Mouse (Mus musculus): ENCODE measurements around the gene Gtf2h1. TPM values are rescaled to one million over a fixed set of nuclear protein-coding genes. Genes with fewer than 3 reads are reported as not detected.
"Not testable (repeated sequence)": the region's sequence is repeated elsewhere in the genome, so short reads cannot be mapped to it uniquely, and the experiment has no call there.

Gene Gtf2h1
- total RNA-seq, 2 experiments from 2014 or later = 22.6 to 22.7 TPM

DNA sequence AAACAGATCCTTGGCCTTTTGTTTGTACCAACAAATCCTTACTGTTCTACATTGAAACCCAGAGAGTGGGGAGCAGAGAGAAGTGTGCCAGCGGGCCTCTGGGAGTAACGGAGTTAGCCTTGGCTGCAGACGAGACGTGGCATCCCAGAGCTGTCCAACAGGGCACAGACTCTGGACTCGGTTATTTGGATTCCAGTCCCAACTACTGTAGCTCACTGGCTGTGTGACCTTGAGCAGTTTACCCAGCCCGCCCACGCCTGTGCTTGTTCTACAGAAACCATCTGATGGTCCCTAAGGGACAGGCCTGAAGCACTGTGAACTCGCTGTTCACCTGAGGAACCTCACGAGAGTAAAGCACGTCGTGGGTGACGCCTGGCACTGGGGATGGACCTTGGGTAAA, 34.0 kb downstream of the Gtf2h1 start:
- intact Hi-C loops (cut with DNase I) = no loop called here
- no peak for DNase-seq

DNA sequence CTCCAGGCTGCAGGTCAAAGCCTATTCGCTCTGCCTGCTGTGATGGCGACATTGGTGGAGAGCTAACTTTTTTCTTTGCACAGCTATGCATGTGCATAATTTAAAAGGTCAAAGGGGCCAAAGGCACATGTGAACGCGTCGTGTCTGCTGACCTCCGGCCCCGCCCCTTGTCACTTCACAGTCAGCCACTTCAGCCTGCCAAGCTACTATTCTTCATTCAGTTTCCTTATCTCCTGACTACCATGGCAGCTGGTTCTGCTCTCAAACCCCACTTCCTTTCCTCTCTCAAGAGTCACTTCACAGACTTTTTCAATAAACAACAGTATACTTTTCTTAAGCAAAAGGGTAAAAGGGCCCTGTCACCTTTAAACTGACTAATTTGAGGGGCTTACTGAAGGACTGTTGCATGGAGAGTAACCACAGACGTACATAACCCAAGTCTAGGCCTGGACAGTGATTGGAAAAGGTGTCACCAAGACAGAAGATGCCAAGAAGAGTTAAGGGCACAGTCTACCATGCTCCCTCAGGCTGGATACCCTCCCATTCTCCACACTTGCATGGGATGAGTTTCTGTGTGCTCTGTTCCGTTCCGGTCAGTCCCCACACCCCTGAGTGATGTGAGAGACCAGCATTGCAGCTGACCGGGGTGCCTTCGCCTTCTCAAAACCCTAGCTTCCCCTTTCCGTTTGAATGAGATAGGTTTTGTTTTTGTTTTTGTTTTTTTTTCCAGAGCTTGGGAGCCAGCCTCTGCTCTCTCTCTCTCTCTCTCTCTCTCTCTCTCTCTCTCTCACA, 35.1 kb downstream of the Gtf2h1 start:
- peak; percentile 40 to 53 for DNase-seq
- intact Hi-C loops (cut with DNase I) = no loop called here

DNA sequence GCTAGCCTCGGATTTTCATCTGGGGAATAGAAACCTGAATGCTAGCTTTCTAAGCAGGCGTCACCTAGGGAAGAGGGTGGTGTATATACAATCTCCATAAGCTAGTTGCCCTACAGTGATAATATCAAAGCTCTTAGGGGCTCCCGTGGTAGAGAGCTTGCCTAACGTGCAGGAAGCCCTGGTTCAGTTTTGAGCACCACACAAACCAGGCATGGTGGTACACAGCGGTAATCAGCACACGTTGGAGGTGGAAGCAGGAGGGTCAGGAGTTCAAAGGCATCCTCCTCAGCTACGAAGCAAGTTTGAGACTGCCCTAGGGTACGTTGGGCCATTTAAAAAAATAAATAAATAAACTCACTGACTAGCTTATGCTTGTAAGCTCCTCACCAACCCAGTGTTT, 35.8 kb downstream of the Gtf2h1 start:
- DNase-seq = no peak
- intact Hi-C loops (cut with DNase I) = no loop called here

DNA sequence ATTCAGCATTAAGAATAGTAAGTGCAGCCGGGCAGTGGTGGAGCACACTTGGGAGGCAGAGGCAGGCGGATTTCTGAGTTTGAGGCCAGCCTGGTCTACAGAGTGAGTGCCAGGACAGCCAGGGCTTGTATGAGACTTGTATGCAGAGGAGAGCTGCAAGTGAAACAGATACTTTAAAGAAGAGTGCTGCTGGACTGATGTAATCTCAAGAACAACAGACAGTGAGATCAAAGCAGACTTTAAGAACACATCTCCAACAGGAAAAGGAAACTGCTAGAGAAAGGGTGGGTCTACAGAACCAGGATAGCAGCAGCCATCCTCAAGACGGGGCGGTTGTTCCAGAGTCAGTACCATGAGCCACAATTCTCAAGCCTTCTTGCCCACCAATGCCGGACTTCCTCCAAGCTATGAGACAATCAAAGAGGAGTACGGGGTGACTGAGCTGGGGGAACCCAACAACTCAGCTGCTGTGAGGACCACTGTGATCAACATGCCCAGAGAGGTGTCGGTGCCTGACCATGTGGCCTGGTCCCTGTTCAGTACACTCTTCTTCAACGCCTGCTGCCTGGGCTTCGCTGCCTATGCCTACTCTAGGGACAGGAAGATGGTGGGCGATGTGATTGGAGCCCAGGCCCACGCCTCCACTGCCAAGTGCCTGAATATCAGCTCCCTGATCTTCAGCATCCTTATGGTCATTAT, 36.4 kb downstream of the Gtf2h1 start:
- intact Hi-C loops (cut with DNase I); DNase-seq: not testable (repeated sequence)

DNA sequence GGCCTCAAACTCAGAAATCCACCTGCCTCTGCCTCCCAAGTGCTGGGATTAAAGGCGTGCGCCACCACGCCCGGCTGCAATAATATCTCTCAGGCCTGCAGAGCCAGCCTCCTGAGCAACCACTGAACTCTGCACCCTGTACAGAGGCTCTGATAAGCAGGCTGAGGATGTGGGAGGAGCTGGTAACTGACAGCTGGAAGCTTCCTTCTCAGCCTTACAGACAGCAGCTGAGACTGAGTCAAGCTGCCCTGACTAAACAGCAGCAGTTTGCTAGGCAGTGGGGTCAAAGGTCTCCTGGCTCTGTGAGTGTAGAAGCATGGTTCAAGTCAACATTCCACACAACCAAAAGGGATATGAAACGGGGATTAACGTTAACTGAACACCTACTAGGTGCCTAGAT, 37.4 kb downstream of the Gtf2h1 start:
- intact Hi-C loops (cut with DNase I) = no loop called here
- peak; percentile 41 to 51 for DNase-seq

DNA sequence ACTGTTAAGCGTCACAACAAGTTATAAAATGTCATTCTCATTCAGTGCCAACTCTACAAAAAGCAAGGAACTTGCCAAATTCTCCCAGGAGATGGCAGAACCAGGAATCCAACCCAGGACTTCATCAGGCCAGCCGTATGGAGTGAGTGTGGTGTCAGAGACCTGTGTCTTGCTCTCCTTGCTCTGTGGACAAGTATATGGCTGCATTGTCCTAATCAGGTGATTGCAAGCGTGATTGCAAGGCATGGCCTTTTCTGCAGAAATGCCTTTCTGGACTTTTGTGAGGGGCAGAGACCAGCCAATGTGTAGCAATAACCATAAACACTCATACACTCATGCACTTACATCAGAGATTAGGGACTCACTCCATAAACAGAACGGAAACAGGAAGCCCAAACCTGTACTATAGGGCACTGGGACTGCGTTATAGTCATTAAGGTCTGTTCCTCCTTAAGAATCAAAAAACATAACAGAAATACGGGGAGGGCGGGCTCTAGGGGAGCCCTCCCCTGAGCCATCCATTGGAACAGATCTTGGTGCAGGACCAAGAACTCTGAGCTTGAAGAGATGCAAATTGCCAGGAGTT, 37.9 kb downstream of the Gtf2h1 start:
- intact Hi-C loops (cut with DNase I) = no loop called here
- no peak for DNase-seq

DNA sequence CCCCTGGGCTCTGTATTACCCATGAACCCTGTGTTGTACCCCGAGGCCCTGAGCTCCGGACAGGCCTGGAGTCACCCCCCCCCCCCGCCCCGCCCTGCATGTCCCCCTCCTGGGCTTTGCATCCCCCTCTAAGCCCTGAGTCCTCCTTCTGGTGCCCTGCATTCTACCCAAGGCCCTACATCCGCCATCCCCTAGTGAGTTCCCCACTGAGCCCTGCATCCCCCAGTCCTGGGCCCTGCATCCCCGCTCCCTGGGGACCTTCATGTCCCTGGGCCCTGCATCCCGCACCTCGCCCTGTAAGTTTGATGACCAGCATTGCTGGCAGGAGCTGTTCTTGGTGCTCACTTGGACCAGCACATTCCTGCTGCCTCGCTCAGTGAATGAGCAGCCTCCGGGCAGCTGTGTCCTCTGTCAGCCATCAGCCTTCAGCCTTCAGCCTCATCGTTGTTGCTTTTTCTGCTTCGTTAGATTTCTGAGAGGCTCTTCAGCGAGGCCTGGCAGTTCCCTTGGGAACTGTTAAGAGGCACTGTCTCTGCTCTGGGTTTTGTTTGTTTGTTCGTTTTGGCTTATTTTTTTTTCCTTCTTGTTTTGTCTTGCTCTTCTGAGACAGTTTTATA, 39.2 kb downstream of the Gtf2h1 start:
- DNase-seq = no peak
- intact Hi-C loops (cut with DNase I) = no loop called here

DNA sequence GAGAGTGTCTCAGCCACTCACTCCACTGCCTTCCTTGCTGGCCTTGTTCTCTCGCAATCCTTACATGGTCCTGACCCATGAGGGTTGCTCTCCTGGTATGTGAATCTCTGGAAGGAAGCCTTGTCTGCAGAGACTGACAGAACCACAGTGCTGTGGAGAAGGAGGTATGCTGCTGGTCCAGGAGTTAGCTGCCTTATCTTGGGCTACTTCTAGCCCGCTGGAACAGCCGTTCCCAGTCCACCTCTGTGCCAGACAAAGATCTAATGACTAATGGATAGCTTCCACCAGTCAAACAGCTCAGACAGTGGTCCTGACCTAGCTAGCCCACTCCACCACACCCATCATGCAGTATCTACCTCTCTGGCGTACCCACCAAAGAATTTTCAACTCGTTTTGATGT, 40.5 kb downstream of the Gtf2h1 start:
- intact Hi-C loops (cut with DNase I) = no loop called here

DNA sequence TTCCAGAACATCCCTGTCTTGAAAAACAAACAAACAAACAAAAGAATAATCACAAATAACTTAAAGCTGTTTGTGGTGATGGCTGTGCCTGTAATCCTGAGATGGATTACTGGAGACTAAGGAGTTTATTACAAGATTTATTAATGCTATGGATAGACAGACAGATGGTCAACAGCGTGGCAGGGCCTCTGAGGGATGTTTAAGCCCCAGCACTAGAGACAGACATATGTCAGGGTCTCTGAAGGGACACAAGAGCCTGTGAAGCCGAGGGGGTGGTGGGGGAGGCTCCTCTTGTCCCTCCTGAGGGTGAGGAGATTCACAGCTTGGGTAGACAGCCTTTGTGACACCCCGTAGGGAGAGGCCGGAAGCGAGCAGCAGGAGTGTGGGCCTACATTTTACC, 41.2 kb downstream of the Gtf2h1 start:
- DNase-seq = no peak
- intact Hi-C loops (cut with DNase I) = no loop called here

More for the DNA sequence above, 40.5 kb downstream of the Gtf2h1 start:
- no peak for DNase-seq

DNA sequence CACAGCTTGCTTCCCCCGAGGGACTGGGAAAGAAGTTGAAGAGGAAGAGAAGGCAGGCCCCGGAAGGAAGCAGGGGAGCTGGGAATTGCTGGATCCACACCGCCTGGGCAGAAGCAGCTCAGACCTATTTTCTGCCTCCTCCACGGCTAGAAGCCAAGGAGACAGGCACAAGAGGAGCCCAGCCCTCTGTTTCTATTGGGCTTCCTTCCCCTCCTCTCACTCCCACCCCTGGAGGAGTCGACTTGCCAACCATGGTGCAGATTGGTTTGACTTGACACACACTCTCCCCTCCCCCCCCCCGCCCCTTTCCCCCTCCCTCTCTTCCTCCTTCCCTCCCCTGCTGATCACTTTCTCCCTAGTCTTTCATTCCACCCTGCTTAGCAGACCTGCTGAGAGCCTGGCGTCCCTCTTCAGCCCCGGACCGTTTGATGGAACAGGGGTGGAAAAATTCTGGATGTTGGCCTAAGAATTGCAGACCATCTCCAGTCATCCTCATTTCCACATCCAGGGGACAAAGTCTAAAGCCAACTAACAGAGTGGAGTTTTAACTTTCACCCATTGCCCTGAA, 42.3 kb downstream of the Gtf2h1 start:
- peak; percentile 64 to 65 for DNase-seq
- intact Hi-C loops (cut with DNase I) = no loop called here

DNA sequence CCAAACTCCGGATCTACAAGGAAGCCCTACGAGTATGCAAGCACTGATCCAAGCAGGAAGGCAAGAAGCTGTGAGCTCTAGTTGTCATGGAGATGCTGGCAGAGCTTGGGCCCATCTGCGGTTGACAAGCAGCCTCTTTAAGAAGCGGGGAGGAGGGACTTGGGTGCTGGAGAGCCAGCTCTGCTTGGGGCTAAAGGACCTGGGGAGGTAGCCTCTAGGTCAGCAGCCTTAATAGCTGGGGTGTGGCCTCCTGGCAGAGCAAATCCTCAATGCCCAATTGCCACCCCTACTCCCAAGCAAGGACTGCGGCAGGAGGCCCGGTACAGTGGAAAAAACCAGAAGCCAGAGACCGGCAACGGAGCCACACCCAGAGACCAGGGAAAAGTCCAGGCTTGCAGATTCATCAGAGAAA, 43.0 kb downstream of the Gtf2h1 start:
- intact Hi-C loops (cut with DNase I) = no loop called here
- peak; percentile 80 to 81 for DNase-seq

DNA sequence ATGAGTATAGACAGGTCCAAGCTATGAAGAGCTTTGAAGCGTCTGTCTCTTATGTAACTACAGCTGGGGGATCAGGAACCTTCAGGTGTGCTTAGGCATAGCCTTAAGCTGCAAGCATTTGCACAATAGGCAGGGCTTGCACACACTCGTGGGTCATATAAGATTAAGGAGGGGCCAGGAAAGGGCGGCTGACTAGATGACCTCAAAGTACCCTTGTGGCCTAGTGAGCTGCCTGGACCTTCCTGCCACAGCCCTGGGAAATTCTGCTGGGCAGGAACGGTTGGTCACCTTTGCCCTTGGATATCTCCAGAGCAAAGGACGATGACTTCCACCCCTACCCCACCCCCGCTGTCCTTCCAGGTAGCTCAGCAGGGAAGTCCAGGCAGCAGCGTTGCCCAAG, 43.5 kb downstream of the Gtf2h1 start:
- intact Hi-C loops (cut with DNase I) = no loop called here
- DNase-seq = peak; percentile 24 to 31

DNA sequence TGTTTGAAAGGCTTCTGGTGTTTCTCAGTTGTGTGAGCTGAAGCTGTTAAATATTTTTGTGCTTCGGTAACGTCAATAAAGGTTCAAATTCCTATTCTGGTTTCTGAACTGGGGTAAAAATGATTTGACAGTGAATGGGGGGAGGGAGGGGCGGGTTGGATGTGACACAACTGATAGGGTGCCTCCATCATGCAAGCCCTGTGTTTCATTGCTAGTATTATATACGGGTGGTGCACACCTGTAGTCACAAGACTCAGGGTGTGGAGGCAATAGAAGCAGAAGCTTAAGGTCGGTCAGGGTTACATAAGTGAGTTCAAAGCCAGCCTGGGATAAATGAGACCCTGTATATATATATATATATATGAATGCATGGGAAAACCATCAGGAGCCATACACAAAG, 44.0 kb downstream of the Gtf2h1 start:
- no peak for DNase-seq
- intact Hi-C loops (cut with DNase I) = no loop called here

DNA sequence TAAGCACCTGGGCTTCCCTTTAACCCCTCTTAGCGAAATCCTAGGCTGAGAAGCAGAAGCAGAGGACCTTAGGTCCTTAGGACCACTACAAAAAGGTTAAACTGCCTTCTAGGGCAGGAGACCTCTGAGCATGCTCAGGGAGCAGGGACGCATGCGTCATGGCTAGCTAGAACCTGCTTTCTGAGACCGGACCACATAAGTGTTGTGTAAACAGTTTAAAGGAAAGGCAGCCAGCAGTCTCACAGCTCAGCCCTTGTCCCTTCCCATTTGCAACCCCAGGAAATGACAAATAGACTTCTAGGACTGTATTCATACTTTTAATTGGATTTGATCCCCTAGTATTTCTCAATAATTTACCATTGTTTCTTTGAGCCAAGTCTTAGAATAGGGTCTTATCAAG, 44.4 kb downstream of the Gtf2h1 start:
- intact Hi-C loops (cut with DNase I) = no loop called here
- no peak for DNase-seq

DNA sequence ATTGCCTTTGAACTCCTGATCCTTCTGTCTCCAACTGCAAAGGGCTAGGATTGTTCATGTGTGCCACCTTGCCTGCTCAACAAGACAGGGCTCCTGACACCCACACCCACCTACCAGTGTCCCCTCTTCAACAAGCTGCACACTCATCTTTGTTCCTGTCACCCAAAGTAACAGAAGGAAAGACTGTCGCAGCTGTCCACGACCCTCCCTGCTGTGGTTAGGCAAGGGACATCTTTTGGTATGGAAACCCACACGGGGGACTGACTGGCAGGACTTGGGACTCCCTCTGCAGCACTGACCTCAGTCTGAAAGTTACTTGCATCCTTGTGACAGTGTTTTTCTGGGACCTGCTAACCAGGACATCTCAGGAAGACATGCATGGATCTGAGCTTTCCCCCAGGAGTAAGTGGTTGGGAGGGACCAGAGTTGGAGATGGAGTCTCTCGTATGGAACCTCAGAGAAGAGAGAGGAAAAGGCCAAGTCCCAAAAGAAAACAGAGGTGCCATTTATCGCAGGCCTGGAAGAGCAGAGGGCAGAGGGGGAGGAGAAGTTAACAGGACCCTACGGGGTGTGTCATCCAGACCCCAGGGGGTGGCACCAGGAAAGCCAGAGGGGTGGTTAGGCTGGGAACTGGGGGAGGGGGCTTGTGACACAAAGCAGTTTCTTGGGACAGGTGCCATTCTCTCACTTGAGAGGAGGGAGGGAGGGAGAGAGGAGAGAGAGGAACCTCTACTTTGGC, 45.1 kb downstream of the Gtf2h1 start, which contains the start of gene Ldha:
Gene Ldha (plus strand): TSS at position 689 of the 739 bp plus-strand sequence.
- intact Hi-C loops (cut with DNase I) = no loop called here
- no peak for DNase-seq

DNA sequence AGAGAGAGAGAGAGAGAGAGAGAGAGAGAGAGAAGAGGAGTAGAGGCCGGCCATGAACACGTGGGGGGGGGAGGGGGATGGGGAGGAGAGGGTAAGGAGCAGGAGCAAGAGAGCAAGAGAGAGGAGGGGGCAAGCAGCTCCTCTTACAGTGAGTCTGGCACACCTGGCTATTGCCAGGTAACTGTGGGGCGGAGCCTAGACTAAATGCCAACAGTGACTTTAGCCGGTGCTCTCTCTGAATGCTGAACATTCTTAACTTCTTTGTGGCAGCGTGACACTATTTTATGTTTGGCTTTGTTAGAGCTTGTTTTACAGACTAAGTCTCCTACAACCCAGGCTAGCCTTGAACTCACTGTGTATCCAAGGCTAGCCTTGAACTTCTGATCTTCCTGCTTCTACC, 46.4 kb downstream of the Gtf2h1 start:
- intact Hi-C loops (cut with DNase I) = no loop called here
- no peak for DNase-seq

DNA sequence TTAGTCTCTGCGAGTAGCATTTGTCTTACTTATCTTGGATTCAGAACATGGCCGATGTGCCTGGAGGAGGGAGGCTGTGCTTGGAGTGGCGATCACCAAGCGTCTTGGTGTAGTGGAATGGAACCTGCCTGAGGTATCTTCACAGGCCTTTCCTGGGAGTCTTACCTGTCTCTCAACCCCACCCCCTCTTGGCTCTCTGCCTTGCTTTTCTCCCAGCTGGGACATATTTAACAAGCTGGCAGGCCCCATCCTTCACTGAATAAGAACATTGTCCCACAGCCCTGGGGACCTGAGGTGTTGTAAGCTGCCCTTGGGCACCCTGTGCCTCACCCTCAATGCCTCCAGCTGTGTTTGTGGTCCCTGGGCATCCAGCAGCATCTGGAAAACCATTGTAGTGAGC, 47.7 kb downstream of the Gtf2h1 start:
- DNase-seq = no peak
- intact Hi-C loops (cut with DNase I) = no loop called here

DNA sequence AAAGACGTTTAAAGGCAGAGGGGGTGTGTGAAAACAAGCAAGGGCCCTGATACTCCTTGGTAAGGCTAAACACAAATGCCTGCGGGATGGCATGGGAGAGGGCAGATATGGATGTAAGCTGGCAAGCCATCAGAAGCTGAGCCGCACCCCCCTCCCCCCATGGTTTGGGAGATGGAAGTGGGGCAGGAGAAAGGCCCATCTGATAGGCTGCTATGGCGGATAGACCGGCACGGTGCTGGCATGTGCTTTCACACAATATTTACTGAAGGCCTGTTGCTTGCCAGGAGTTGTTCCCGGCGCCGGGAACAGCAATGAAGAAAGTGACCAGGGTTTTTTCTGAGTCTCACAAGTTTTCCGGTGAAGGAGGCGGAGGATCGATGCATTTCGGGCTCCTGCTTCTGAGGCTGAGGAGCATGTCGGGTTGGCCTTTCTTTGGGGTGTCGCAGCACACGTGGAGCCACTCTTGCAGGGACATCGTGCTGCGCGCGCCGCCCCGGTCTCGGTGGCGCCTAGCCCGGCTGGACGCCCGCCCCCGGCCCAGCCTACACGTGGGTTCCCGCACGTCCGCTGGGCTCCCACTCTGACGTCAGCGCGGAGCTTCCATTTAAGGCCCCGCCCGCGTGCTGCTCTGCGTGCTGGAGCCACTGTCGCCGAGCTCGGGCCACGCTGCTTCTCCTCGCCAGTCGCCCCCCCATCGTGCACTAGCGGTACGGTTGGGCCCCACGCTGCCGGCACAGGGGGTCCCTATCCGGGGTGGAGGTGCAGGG, 49.5 kb downstream of the Gtf2h1 start:
- peak; percentile 95 to 96 for DNase-seq
- intact Hi-C loops (cut with DNase I) = loop anchor here (5.0 kb wide), 1 partner anchor 48 kb away; the partner anchor contains the start of genes Gtf2h1 and Hps5

DNA sequence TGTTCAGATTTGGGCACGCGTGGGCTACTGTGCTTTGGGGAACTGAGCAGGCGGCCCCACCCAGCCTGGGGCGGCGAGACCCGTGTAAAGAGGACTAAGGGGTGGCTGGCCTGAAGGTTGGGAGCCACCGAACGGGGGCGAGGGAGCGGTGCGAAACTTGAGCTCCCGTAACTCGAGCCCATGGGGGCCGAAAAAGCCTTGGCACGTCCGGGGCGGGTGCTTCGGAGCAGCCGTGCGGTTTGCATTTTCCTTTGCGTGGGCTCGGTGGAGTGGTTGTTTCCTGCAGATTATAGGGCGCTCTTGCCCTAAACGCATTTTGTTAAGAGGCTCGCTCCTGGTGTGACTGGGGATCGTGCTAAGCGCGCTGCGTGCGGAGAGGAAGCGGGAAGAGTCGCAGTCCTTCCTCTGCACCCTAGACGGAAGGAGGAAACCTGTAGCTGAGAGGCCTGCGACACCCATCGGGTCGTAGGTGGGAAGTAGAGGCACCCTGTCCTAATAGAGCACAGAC, 50.1 kb downstream of the Gtf2h1 start:
- intact Hi-C loops (cut with DNase I) = loop anchor here (5.0 kb wide), 1 partner anchor 49 kb away; the partner anchor contains the start of genes Gtf2h1 and Hps5
- peak in 1 of 2 experiments; percentile 65 for DNase-seq

Measured in heart, postnatal 10 days (tissue).